Mouse (Mus musculus): ENCODE results near the gene Ppcs. TPM values are rescaled to one million over a fixed set of nuclear protein-coding genes. Genes with fewer than 3 reads are reported as not detected.
A peak's percentile ranks its signal among the peaks of the same experiment; 100 is the strongest.

Ppcs gene
- polyA plus RNA-seq, 1 experiment from 2014 or later = 52.3 TPM

- Histone ChIP-seq H3K9ac (ENCODE audit: low read depth, low read length) (no peak overlapping the region), H3K4me1 (ENCODE audit: control insufficient read depth, insufficient read depth, low read length) (peaks cover 20% of the 10 kb centered on the region), H3K4me3 (ENCODE audit: low read length) (no peak overlapping the region), H3K27ac (ENCODE audit: low read length) (no peak overlapping the region), H3K9me3 (ENCODE audit: control insufficient read depth, low read length) (no peaks in the 10 kb centered on the region), H3K4me2 (ENCODE audit: low read depth, low read length) (no peak overlapping the region), H3K36me3 (ENCODE audit: control insufficient read depth, insufficient read depth, low read length) (no peaks in the 10 kb centered on the region), H3K27me3 (replicated peaks; ENCODE audit: control insufficient read depth, insufficient read depth, low read length) (no peaks in the 10 kb centered on the region)
- no peak for ATAC-seq
- WGBS = 40% methylated on average over 2 of the region's 2 CpGs
Observed at GRCm38 (mm10) chr4:119425601-119426000, 3.4 kb upstream of the Ppcs start.

- ATAC-seq = no peak
- Histone ChIP-seq H3K27me3 (replicated peaks; ENCODE audit: control insufficient read depth, insufficient read depth, low read length) (no peaks in the 10 kb centered on the region), H3K36me3 (ENCODE audit: control insufficient read depth, insufficient read depth, low read length) (no peaks in the 10 kb centered on the region), H3K4me3 (ENCODE audit: low read length) (no peak overlapping the region), H3K27ac (ENCODE audit: low read length) (no peak overlapping the region), H3K9ac (ENCODE audit: low read depth, low read length) (no peak overlapping the region), H3K9me3 (ENCODE audit: control insufficient read depth, low read length) (no peaks in the 10 kb centered on the region), H3K4me1 (ENCODE audit: control insufficient read depth, insufficient read depth, low read length) (peaks cover 20% of the 10 kb centered on the region), H3K4me2 (ENCODE audit: low read depth, low read length) (no peak overlapping the region)
- 93% methylated on average over 2 of the region's 2 CpGs for WGBS
Observed at GRCm38 (mm10) chr4:119425077-119425476, 2.9 kb upstream of the Ppcs start.

- no peaks in the 10 kb centered on the region for H3K27me3 ChIP-seq (replicated peaks; ENCODE audit: control insufficient read depth, insufficient read depth, low read length)
- peak overlapping the region; percentile 81 for H3K4me3 ChIP-seq (ENCODE audit: low read length)
- no peaks in the 10 kb centered on the region for H3K9me3 ChIP-seq (ENCODE audit: control insufficient read depth, low read length)
- H3K4me2 ChIP-seq (ENCODE audit: low read depth, low read length) = peak overlapping the region; percentile 72
- peak overlapping the region; percentile 94 for H3K9ac ChIP-seq (ENCODE audit: low read depth, low read length)
- H3K4me1 ChIP-seq (ENCODE audit: control insufficient read depth, insufficient read depth, low read length) = peaks cover 20% of the 10 kb centered on the region
- under 1% methylated on average over 31 of the region's 31 CpGs for WGBS
- peak; percentile 62 for ATAC-seq
- no peaks in the 10 kb centered on the region; the same call in 1 of the 2 replicates for H3K36me3 ChIP-seq (ENCODE audit: control insufficient read depth, insufficient read depth, low read length)
- peak overlapping the region; percentile 95 for H3K27ac ChIP-seq (ENCODE audit: low read length)
Observed at GRCm38 (mm10) chr4:119421921-119422293, 313 bp downstream of the Ppcs start.

GRCm38 (mm10) chr4:119421191-119421590 lies 1.0 kb downstream of the Ppcs start:
- Histone ChIP-seq H3K9me3 (ENCODE audit: control insufficient read depth, low read length) (no peaks in the 10 kb centered on the region), H3K4me2 (ENCODE audit: low read depth, low read length) (peak overlapping the region; percentile 72), H3K4me3 (ENCODE audit: low read length) (peak overlapping the region; percentile 81), H3K9ac (ENCODE audit: low read depth, low read length) (peak overlapping the region; percentile 94), H3K27ac (ENCODE audit: low read length) (no peak overlapping the region; the same call in 1 of the 2 replicates), H3K36me3 (ENCODE audit: control insufficient read depth, insufficient read depth, low read length) (no peaks in the 10 kb centered on the region; the same call in 1 of the 2 replicates), H3K27me3 (replicated peaks; ENCODE audit: control insufficient read depth, insufficient read depth, low read length) (no peaks in the 10 kb centered on the region), H3K4me1 (ENCODE audit: control insufficient read depth, insufficient read depth, low read length) (peaks cover 20% of the 10 kb centered on the region)
- 27% methylated on average over 3 of the region's 3 CpGs for WGBS
- no peak for ATAC-seq

GRCm38 (mm10) chr4:119417894-119418293 lies 4.3 kb downstream of the Ppcs start:
- H3K4me3 ChIP-seq (ENCODE audit: low read length) = no peak overlapping the region
- no peak overlapping the region for H3K9ac ChIP-seq (ENCODE audit: low read depth, low read length)
- no peaks in the 10 kb centered on the region; the same call in 1 of the 2 replicates for H3K36me3 ChIP-seq (ENCODE audit: control insufficient read depth, insufficient read depth, low read length)
- no peaks in the 10 kb centered on the region for H3K27me3 ChIP-seq (replicated peaks; ENCODE audit: control insufficient read depth, insufficient read depth, low read length)
- H3K4me1 ChIP-seq (ENCODE audit: control insufficient read depth, insufficient read depth, low read length) = peaks cover 15% of the 10 kb centered on the region
- H3K9me3 ChIP-seq (ENCODE audit: control insufficient read depth, low read length) = no peaks in the 10 kb centered on the region
- H3K4me2 ChIP-seq (ENCODE audit: low read depth, low read length) = no peak overlapping the region
- WGBS = 86% methylated on average over 3 of the region's 3 CpGs
- no peak for ATAC-seq
- no peak overlapping the region for H3K27ac ChIP-seq (ENCODE audit: low read length)

- Histone ChIP-seq H3K4me2 (ENCODE audit: low read depth, low read length) (no peak overlapping the region), H3K27me3 (replicated peaks; ENCODE audit: control insufficient read depth, insufficient read depth, low read length) (no peaks in the 10 kb centered on the region), H3K9ac (ENCODE audit: low read depth, low read length) (no peak overlapping the region), H3K36me3 (ENCODE audit: control insufficient read depth, insufficient read depth, low read length) (no peaks in the 10 kb centered on the region; the same call in 1 of the 2 replicates), H3K9me3 (ENCODE audit: control insufficient read depth, low read length) (no peaks in the 10 kb centered on the region), H3K4me3 (ENCODE audit: low read length) (no peak overlapping the region), H3K4me1 (ENCODE audit: control insufficient read depth, insufficient read depth, low read length) (peaks cover 13% of the 10 kb centered on the region), H3K27ac (ENCODE audit: low read length) (no peak overlapping the region)
- ATAC-seq = no peak
- 77% methylated on average over 3 of the region's 3 CpGs for WGBS
Observed at GRCm38 (mm10) chr4:119417270-119417669, 5.0 kb downstream of the Ppcs start.

GRCm38 (mm10) chr4:119415072-119415753 lies 7.0 kb downstream of the Ppcs start, which contains the start of gene Ccdc30:
Ccdc30 (minus strand) TSS chr4:119415521.
- peak; percentile 99 for ATAC-seq
- Histone ChIP-seq H3K9me3 (ENCODE audit: control insufficient read depth, low read length) (no peaks in the 10 kb centered on the region), H3K27me3 (replicated peaks; ENCODE audit: control insufficient read depth, insufficient read depth, low read length) (no peaks in the 10 kb centered on the region), H3K4me2 (ENCODE audit: low read depth, low read length) (peak within 1 kb of the TSS; percentile 90), H3K9ac (ENCODE audit: low read depth, low read length) (peak within 1 kb of the TSS; percentile 63), H3K36me3 (ENCODE audit: control insufficient read depth, insufficient read depth, low read length) (no peaks in the 10 kb centered on the region; the same call in 1 of the 2 replicates), H3K27ac (ENCODE audit: low read length) (no peak within 1 kb of the TSS), H3K4me1 (ENCODE audit: control insufficient read depth, insufficient read depth, low read length) (peaks cover 5% of the 10 kb centered on the region), H3K4me3 (ENCODE audit: low read length) (peak within 1 kb of the TSS; percentile 54)
- WGBS = under 1% methylated on average over 49 of the region's 49 CpGs

GRCm38 (mm10) chr4:119412791-119413190 lies 9.4 kb downstream of the Ppcs start:
- H3K4me3 ChIP-seq (ENCODE audit: low read length) = no peak overlapping the region
- H3K9me3 ChIP-seq (ENCODE audit: control insufficient read depth, low read length) = no peaks in the 10 kb centered on the region
- no peak overlapping the region for H3K9ac ChIP-seq (ENCODE audit: low read depth, low read length)
- peaks cover 5% of the 10 kb centered on the region for H3K4me1 ChIP-seq (ENCODE audit: control insufficient read depth, insufficient read depth, low read length)
- no peak overlapping the region for H3K27ac ChIP-seq (ENCODE audit: low read length)
- H3K27me3 ChIP-seq (replicated peaks; ENCODE audit: control insufficient read depth, insufficient read depth, low read length) = no peaks in the 10 kb centered on the region
- no peaks in the 10 kb centered on the region for H3K36me3 ChIP-seq (ENCODE audit: control insufficient read depth, insufficient read depth, low read length)
- H3K4me2 ChIP-seq (ENCODE audit: low read depth, low read length) = no peak overlapping the region
- no peak for ATAC-seq
- WGBS = 49% methylated on average over 6 of the region's 6 CpGs

- ATAC-seq = no peak
- Histone ChIP-seq H3K4me3 (ENCODE audit: low read length) (no peak overlapping the region), H3K9ac (ENCODE audit: low read depth, low read length) (no peak overlapping the region), H3K36me3 (ENCODE audit: control insufficient read depth, insufficient read depth, low read length) (no peaks in the 10 kb centered on the region), H3K4me1 (ENCODE audit: control insufficient read depth, insufficient read depth, low read length) (peaks cover 5% of the 10 kb centered on the region), H3K4me2 (ENCODE audit: low read depth, low read length) (no peak overlapping the region), H3K27ac (ENCODE audit: low read length) (no peak overlapping the region), H3K9me3 (ENCODE audit: control insufficient read depth, low read length) (no peaks in the 10 kb centered on the region), H3K27me3 (replicated peaks; ENCODE audit: control insufficient read depth, insufficient read depth, low read length) (no peaks in the 10 kb centered on the region)
- WGBS = 78% methylated on average over 11 of the region's 12 CpGs
Observed at GRCm38 (mm10) chr4:119411877-119412650, 10.2 kb downstream of the Ppcs start.

Measured in intestine, embryonic 16.5 days (tissue).